In genomic region chr8:61584714-61585383, GRCm38 (mm10) we compare ENCODE assay signal across 13 mouse cellular contexts.
DNase-seq lines count a peak whose midpoint lies in the region; ATAC-seq and TF ChIP-seq lines count a peak whose summit lies in the region.
"Had no signal": no experiment of that assay in that cellular context is flagged by ENCODE, and none has a peak within 500 bp of the region (broad histone marks: within the 10 kb centered on the region; RNA-seq: fewer than 3 reads in every experiment).

No protein-coding gene starts in this region.

- no peak overlapping the region for H3K9ac ChIP-seq in lung, postnatal 0 days (replicated peaks; ENCODE audit: low read depth)
- H3K9ac ChIP-seq in hindbrain, embryonic 12.5 days: no peak overlapping the region

- TF ChIP-seq CTCF in lung, postnatal 0 days (IDR thresholded peaks at IDR 0.05): no peak
- TF ChIP-seq CTCF in lung, adult 2 months (IDR thresholded peaks at IDR 0.05; ENCODE audit: insufficient read depth, low read length): no peak

- 62% methylated on average over 5 of the region's 5 CpGs for WGBS in lung, postnatal 0 days
- 57% methylated on average over 5 of the region's 5 CpGs for WGBS in lung, adult 2 months
- 71% methylated on average over 5 of the region's 5 CpGs for WGBS in embryonic facial prominence, embryonic 10.5 days
- 78% methylated on average over 5 of the region's 5 CpGs for whole genome bisulfite sequencing in hindbrain, embryonic 12.5 days

- ATAC-seq in lung, postnatal 0 days: peak; percentile 52
- ATAC-seq in megakaryocyte, adult 5-6 weeks (ENCODE audit: poor library complexity, severe bottlenecking): peak; percentile 81
- ATAC-seq in hindbrain, embryonic 12.5 days (ENCODE audit: low FRiP score): no peak

- peak; percentile 63 for DNase-seq in heart, adult 11 months
- no peak for DNase-seq in heart, postnatal 4 days
- DNase-seq in lung, postnatal 0 days (ENCODE audit: low spot score): peak; percentile 52
- no peak for DNase-seq in lung, adult 2 months
- DNase-seq in embryonic facial prominence, embryonic 10.5 days (ENCODE audit: low spot score): no peak
- no peak for DNase-seq in testis, postnatal 14 days (ENCODE audit: low spot score)
- DNase-seq: B cell, adult 2 months; cerebellum, adult 8-10 months; right cerebral cortex, postnatal 14 days had no signal

- H3K4me1 ChIP-seq in lung, postnatal 0 days (ENCODE audit: insufficient read depth, low read depth, low read length): 0 out of 2 replicates have a peak, but pooled peaks cover 4% of the 10 kb centered on the region
- H3K4me1 ChIP-seq in lung, adult 2 months (ENCODE audit: control insufficient read depth, insufficient read depth, low read length): peaks cover 3% of the 10 kb centered on the region
- peaks cover 35% of the 10 kb centered on the region for H3K4me1 ChIP-seq in embryonic facial prominence, embryonic 10.5 days
- H3K4me1 ChIP-seq in hindbrain, embryonic 12.5 days: peaks cover 4% of the 10 kb centered on the region

- TF ChIP-seq EP300 in lung, postnatal 0 days (IDR thresholded peaks at IDR 0.05): no peak

- no peaks in the 10 kb centered on the region for H3K36me3 ChIP-seq in lung, postnatal 0 days (ENCODE audit: insufficient read depth, low read length)
- peaks cover 32% of the 10 kb centered on the region for H3K36me3 ChIP-seq in embryonic facial prominence, embryonic 10.5 days (replicated peaks)
- H3K36me3 ChIP-seq in hindbrain, embryonic 12.5 days: no peaks in the 10 kb centered on the region

- no peak for TF ChIP-seq POLR2A in lung, adult 2 months (IDR thresholded peaks at IDR 0.05; ENCODE audit: borderline replicate concordance, extremely low read depth, low read depth, low read length)

- no peak overlapping the region for H3K4me2 ChIP-seq in lung, postnatal 0 days (replicated peaks; ENCODE audit: low read depth, low read length)
- no peak overlapping the region for H3K4me2 ChIP-seq in hindbrain, embryonic 12.5 days (replicated peaks)

- no peak overlapping the region for H3K27ac ChIP-seq in lung, postnatal 0 days (ENCODE audit: low read length)
- H3K27ac ChIP-seq in embryonic facial prominence, embryonic 10.5 days (replicated peaks): no peak overlapping the region
- H3K27ac ChIP-seq in hindbrain, embryonic 12.5 days: no peak overlapping the region
- H3K27ac ChIP-seq: kidney, postnatal 0 days; limb, embryonic 10.5 days had no signal

- no peak overlapping the region for H3K4me3 ChIP-seq in lung, postnatal 0 days (ENCODE audit: low read depth, low read length)
- no peak overlapping the region for H3K4me3 ChIP-seq in lung, adult 2 months (replicated peaks; ENCODE audit: extremely low read depth, low read depth, low read length)
- no peak overlapping the region for H3K4me3 ChIP-seq in embryonic facial prominence, embryonic 10.5 days
- H3K4me3 ChIP-seq in hindbrain, embryonic 12.5 days: no peak overlapping the region
- H3K4me3 ChIP-seq: limb, embryonic 10.5 days had no signal

- H3K27me3 ChIP-seq in lung, postnatal 0 days (replicated peaks; ENCODE audit: insufficient read depth, low read length): no peaks in the 10 kb centered on the region
- no peaks in the 10 kb centered on the region for H3K27me3 ChIP-seq in embryonic facial prominence, embryonic 10.5 days (replicated peaks; ENCODE audit: low read depth, poor library complexity, severe bottlenecking)
- no peaks in the 10 kb centered on the region for H3K27me3 ChIP-seq in hindbrain, embryonic 12.5 days

- H3K9me3 ChIP-seq in lung, postnatal 0 days (ENCODE audit: low read length): no peaks in the 10 kb centered on the region
- no peaks in the 10 kb centered on the region for H3K9me3 ChIP-seq in embryonic facial prominence, embryonic 10.5 days
- no peaks in the 10 kb centered on the region for H3K9me3 ChIP-seq in hindbrain, embryonic 12.5 days (replicated peaks)
- H3K9me3 ChIP-seq: limb, embryonic 10.5 days had no signal

Comparison
In these comparisons a context has a peak if more than half of its experiments do, and no peak if none do; other contexts are left out.
1. DNase-seq: peak in heart, adult 11 months (single experiment) and lung, postnatal 0 days (single experiment); none in heart, postnatal 4 days (single experiment), lung, adult 2 months (single experiment), embryonic facial prominence, embryonic 10.5 days (single experiment) and testis, postnatal 14 days (single experiment).